Mouse (Mus musculus): ENCODE data around the gene Pex10. TPM values are rescaled to one million over a fixed set of nuclear protein-coding genes. Genes with fewer than 3 reads are reported as not detected.
A peak's percentile ranks its signal among the peaks of the same experiment; 100 is the strongest.
"Not testable (repeated sequence)": the region's sequence is repeated elsewhere in the genome, so short reads cannot be mapped to it uniquely, and the experiment has no call there.

Pex10 gene
- total RNA-seq, 4 experiments from 2014 or later: 18.2 to 25.4 (median 21.9) TPM

- DNase-seq (ENCODE audit: low spot score in 2 of 2): no peak
Measured at GRCm38 (mm10) chr4:155063895-155064294, 2.9 kb upstream of the Pex10 start.

- no peak for DNase-seq (ENCODE audit: low spot score in 2 of 2)
Measured at GRCm38 (mm10) chr4:155064474-155064873, 2.3 kb upstream of the Pex10 start.

- DNase-seq (ENCODE audit: low spot score in 2 of 2): peak; percentile 87 to 96
Measured at GRCm38 (mm10) chr4:155065970-155066833, 614 bp upstream of the Pex10 start.

GRCm38 (mm10) chr4:155068357-155068972, 1.6 kb downstream of the Pex10 start:
- no peak for DNase-seq (ENCODE audit: low spot score in 2 of 2)

- DNase-seq (ENCODE audit: low spot score in 2 of 2): no peak
Measured at GRCm38 (mm10) chr4:155069191-155069590, 2.4 kb downstream of the Pex10 start.

- no peak for DNase-seq (ENCODE audit: low spot score in 2 of 2)
Measured at GRCm38 (mm10) chr4:155070199-155070598, 3.4 kb downstream of the Pex10 start.

GRCm38 (mm10) chr4:155070921-155071320, 4.1 kb downstream of the Pex10 start:
- no peak for DNase-seq (ENCODE audit: low spot score in 2 of 2)

GRCm38 (mm10) chr4:155074418-155074817, 7.6 kb downstream of the Pex10 start:
- DNase-seq (ENCODE audit: low spot score in 2 of 2): no peak

- DNase-seq (ENCODE audit: low spot score in 2 of 2): no peak
Measured at GRCm38 (mm10) chr4:155075137-155075536, 8.3 kb downstream of the Pex10 start.

- DNase-seq (ENCODE audit: low spot score in 2 of 2): no peak
Measured at GRCm38 (mm10) chr4:155075813-155076212, 9.0 kb downstream of the Pex10 start.

- DNase-seq (ENCODE audit: low spot score in 2 of 2): no peak
Measured at GRCm38 (mm10) chr4:155076677-155077076, 9.9 kb downstream of the Pex10 start.

GRCm38 (mm10) chr4:155078808-155079207, 12.0 kb downstream of the Pex10 start:
- not testable (repeated sequence) for DNase-seq (ENCODE audit: low spot score in 2 of 2)

- DNase-seq (ENCODE audit: low spot score in 2 of 2): no peak
Measured at GRCm38 (mm10) chr4:155079666-155080065, 12.8 kb downstream of the Pex10 start.

GRCm38 (mm10) chr4:155083553-155083952, 16.7 kb downstream of the Pex10 start:
- DNase-seq (ENCODE audit: low spot score in 2 of 2): no peak

- DNase-seq (ENCODE audit: low spot score in 2 of 2): no peak
Measured at GRCm38 (mm10) chr4:155084351-155084750, 17.5 kb downstream of the Pex10 start.

GRCm38 (mm10) chr4:155085206-155086107, 18.6 kb downstream of the Pex10 start:
- no peak for DNase-seq (ENCODE audit: low spot score in 2 of 2)

- DNase-seq (ENCODE audit: low spot score in 2 of 2): peak; percentile 99 to 100
Measured at GRCm38 (mm10) chr4:155086108-155087024, 19.6 kb downstream of the Pex10 start, which contains the start of the genes Rer1 and Morn1. Gene Rer1 (minus strand): TSS chr4:155086382. Gene Morn1 (plus strand): TSS chr4:155086577.

- no peak for DNase-seq (ENCODE audit: low spot score in 2 of 2)
Measured at GRCm38 (mm10) chr4:155089241-155089640, 22.4 kb downstream of the Pex10 start.

- no peak for DNase-seq (ENCODE audit: low spot score in 2 of 2)
Measured at GRCm38 (mm10) chr4:155090147-155090546, 23.3 kb downstream of the Pex10 start.

- DNase-seq (ENCODE audit: low spot score in 2 of 2): no peak
Measured at GRCm38 (mm10) chr4:155090688-155091449, 24.1 kb downstream of the Pex10 start.

All from layer of hippocampus, adult 8-10 months (tissue).